Mouse (Mus musculus) MN1 (cell line): ENCODE data around the gene Serp2.
"Not testable (repeated sequence)": the region's sequence is repeated elsewhere in the genome, so short reads cannot be mapped to it uniquely, and the experiment has no call there.

Source experiments
- DNase-seq: peaks from one replicate; pipeline ENCODE4 v3.0.0-alpha.2; 2016; ENCODE audit warnings: low spot score

Gene Serp2

DNA sequence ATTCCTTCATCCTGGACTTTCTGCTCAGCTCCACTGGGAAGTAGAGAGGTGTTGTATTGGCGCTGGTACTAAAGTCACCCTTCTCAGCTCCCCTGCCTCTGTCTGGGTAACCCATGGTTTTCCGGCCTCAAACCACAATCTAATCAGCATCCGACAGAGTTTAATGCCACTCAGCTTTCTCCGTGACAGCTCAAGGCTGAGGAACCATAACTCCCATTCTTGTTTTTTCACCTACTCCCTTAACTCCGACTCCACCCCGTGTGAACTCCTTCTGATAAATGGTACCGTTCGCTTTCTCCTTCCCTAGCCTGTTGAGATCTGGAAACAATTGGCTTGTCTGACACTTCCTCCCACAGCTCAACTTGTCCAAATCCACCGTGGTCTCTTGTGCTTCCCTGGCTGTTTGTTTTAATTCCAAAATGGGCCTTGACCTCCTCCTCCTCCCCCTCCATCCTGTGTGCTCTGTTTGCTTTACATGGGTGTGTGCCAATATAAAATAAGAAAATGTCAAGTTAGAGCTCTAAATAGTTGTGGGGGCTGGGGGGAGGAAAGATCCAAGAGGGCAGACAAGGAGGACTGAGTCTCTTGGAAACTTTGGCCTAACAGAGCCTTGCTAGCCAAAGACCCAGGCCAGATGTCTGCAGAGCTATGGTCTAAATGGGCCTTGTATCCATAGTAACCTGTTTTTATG, 12.7 kb upstream of the Serp2 start:
- no peak for DNase-seq

- DNase-seq, result no peak
Observed at GRCm38 (mm10) chr14:76568548-76568947, 11.9 kb upstream of the Serp2 start.

DNA sequence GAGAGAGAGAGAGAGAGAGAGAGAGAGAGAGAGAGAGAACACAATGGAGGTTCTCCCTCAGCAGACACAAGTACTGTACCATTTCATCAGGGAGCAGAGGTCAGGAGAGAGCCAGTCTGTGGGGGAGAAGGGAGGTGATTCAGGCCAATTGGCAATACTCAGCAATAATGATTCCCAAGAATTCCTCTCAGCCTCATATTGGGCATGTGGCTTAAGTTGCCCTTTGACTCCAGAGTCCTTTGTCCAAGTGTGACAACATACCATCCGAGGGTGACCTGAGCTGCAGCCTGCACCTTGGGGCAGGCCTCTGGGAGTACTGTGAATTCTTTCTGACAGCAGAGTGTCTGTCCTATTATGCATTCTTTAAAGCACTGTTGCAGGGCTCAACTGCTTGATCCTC, 10.6 kb upstream of the Serp2 start:
- no peak for DNase-seq

- no peak for DNase-seq
Observed at GRCm38 (mm10) chr14:76566711-76567110, 10.0 kb upstream of the Serp2 start.

DNA sequence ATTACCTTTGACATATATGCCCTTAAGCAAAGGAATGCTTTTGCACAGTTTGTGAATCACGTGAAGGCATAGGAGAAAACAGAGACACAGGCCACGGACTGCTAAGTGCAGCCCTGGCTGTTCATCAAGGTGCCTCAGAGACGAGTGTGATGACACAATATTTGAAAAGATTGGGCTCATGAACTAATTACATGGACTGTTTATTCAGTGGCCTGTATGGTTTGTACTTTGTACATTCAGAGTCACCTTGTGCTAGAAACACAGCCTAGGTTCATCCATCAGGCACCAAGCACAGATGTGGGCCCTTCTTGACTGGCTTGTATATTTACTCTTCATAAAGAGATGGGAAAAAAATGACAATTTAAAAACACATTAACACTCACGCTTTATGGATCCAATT, 9.5 kb upstream of the Serp2 start:
- DNase-seq, result no peak

DNA sequence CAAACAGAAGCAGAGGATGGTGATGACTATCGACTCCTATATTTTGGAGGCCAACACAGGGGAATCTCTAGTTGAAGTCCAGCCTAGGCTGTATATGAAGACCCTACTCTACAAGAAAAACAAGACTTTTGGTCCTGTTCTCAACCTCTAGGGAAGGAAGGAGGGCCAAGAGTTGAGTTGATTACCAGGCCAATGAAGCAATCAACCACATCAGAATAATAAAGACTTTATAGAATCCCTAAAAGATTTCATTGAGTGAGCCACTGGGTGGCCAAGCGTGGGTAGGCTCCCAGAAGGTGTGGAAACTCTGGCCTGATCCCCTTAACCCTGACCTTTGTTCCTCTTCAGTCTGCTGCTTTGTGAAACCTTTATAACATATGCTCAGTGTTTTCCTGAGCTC, 2.5 kb upstream of the Serp2 start:
- DNase-seq, result no peak

GRCm38 (mm10) chr14:76558171-76558570, 1.5 kb upstream of the Serp2 start:
- DNase-seq, result not testable (repeated sequence)

DNA sequence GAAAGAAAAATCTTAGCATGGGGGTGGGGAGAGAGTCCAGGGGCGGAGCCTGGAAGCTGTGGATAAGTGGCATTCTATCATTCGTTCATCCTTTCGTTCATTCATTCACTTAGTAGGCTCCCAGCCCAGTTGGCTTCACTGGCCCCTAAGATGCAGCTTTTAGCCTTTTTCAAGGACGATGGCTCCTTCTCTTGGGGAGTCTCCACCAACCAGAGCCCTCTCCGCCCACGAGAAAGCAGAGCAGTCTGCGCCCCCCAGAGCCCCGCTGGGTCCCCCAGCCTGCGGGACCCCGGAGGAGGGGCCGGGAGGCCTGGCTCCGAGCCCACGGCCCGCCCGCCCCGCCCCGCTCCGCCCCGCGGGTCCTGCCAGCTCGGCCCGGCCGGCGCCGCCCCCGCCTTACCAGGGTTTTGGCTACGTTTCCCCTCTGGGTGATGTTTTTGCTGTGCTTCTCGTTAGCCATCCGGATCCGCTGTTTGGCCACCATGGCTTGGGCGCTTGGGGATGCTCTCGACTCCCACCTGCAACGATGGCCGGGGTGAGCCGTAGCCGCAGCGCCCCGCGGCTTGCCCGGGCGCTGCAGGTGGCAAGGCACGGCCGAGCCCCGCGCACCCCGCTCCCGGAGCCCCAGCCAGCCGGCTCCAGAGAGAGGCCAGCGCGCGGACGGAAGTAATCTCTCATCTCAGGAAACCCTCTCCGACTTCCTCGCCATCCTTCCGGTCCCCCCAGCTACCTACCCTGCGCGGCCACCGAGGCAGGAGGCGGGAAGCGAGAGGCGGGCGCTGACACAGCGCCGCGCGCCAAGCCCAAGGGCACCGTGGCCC, 448 bp downstream of the Serp2 start:
- DNase-seq, result peak; percentile 76

DNA sequence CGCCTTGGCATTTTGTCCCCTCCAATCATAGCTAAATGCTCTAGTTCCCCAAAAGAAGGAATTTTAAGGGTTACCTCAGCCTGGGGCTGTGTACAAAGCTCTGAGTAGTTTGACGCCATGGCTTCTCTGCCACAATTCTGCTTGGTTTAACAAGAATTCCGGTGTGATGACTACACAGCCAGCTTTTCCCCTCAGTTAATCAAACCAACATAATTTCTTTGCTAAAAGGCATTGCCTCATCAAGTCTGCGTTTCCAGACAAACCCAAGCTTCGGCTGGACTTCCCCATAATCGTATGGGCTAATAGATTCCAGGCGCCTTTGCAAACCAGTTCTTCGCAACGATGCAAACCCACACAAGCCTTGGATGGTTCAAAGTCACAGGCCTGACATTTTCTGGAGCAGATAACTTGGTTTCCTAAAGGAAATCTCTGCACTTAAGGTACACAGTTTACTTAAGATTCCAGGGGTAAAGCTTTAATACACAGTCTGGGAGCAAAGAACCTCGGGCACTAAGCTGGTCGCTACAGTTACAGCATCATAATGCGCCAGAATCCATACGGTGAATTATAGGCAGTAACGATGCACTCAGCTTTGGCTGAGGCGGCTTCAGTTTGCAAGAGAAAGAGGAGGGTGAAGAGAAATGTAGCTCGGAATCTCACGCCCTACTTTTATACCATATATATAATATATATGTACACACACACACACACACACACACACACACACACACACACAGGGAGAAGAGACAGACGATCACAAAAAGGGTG, 1.2 kb downstream of the Serp2 start:
- DNase-seq, result peak; percentile 32

DNA sequence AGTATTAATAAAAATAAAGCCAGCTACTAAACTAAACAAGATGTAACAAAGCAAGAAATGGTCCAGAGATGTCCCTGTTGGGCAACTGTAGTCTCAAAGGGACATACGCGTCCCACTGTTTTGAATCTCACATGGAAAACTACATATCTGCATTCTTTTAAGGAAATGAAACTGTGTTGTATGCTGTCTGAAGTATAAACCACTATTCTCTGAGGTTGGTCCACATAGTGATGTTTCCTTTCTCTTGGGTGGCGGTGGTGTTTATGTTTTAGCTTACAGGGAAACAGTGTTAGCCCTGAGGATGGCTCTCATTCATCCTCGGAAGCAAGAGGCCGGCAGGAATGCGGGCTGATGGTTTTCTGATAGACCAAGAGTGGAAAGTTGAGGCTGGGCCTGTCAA, 12.6 kb downstream of the Serp2 start:
- no peak for DNase-seq

GRCm38 (mm10) chr14:76541341-76541740, 15.3 kb downstream of the Serp2 start:
- no peak for DNase-seq

GRCm38 (mm10) chr14:76540005-76540670, 16.6 kb downstream of the Serp2 start:
- no peak for DNase-seq

DNA sequence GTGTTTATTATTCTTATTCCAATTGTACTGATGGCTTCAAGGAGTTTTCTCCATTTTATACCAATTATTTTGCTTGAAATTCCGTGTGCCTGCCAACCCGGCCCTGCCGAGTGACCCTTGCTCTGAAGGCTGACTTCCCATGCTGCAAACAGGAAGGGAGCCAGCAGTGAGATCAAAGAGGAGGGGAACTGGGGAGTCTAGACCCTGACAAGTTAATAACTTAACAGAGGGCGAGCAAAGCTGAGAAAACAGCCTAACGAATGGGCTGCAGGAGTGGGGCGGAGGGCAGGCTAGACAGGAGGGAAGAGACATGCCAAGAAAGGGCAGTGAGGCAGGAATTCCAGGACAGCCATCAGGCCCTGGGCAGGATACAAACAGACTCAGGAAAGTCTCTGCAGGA, 19.8 kb downstream of the Serp2 start:
- no peak for DNase-seq

- DNase-seq, result no peak
Observed at GRCm38 (mm10) chr14:76535096-76535495, 21.6 kb downstream of the Serp2 start.

- DNase-seq, result peak; percentile 61
Observed at GRCm38 (mm10) chr14:76533170-76533815, 23.4 kb downstream of the Serp2 start.

DNA sequence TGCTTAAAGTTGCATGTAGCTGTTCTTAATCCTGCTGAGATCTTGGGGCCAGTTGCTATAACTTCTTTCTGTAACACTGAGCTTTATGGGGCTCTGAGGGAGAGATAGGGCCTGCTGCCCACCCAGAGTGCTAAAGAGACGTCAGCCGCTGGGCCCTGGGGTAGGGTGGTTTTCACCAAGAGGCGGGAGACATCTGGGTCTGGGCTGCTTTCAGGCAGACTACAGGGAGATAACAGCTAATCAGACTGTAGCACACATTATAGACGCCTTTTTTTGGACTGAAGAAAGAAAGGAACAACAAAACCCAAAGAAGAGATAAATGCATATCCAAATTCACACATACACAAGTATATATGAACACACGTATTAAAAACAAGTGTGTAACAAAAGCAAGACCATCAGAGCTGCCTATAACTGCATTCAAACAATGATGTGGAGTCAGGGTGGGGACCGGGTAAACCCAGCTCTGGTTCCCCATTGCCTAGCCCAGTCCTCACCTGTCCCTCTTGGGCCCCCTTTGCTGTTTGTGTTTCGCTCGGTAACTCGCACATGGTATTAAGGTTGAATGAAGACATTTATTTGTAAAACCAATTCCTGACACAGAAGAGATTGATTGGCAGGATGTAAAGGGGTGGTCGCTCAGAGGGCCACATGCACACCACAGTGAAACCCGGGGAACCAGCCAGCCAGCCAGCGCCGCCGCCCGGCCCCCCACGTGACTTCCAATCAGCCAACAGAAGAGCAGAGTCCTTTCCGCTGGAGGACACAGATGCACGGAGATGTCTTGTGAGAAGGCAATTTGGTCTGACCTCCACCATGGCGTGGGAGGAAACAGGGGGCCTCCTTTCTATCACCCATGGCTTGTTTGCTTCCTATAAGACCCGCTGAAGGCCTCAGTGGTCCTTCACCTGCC, 24.2 kb downstream of the Serp2 start:
- DNase-seq, result peak; percentile 84

- DNase-seq, result no peak
Observed at GRCm38 (mm10) chr14:76531027-76531660, 25.5 kb downstream of the Serp2 start.

DNA sequence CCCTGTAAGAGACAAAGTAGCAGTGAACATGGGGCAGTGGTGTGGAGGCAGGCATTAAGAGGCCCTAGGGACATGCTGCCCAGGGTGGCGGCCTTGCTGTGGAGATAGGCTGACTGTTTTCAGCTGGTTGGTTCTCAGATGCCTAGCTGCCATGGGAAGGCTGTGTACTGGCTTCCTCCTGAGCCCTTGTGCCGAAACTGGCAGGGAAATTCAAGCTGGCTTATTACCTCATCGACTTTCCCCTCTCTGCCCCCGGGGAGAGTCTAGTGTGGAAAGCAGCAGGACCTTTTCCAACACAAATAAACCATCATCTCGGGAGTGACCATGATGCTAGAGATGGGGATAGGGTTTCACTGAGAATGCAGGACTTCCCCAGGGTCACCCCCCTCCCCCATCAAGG, 28.0 kb downstream of the Serp2 start:
- peak; percentile 39 for DNase-seq

- DNase-seq, result peak; percentile 37
Observed at GRCm38 (mm10) chr14:76527758-76528313, 28.9 kb downstream of the Serp2 start.
